Mouse (Mus musculus): ENCODE data around the gene Abcd4.
A peak's percentile ranks its signal among the peaks of the same experiment; 100 is the strongest.

The Abcd4 gene

GRCm38 (mm10) chr12:84616977-84617630 is at the start of gene Abcd4:
Abcd4 (minus strand) TSS chr12:84617413.
- peak; percentile 97 for DNase-seq

- peak; percentile 7 for DNase-seq
Observed at GRCm38 (mm10) chr12:84653912-84654311, 36.7 kb upstream of the Abcd4 start.

GRCm38 (mm10) chr12:84650234-84650633 is 33.0 kb upstream of the Abcd4 start:
- no peak for DNase-seq

GRCm38 (mm10) chr12:84640654-84641053 is 23.4 kb upstream of the Abcd4 start, which contains the start of gene Vrtn:
Vrtn (plus strand) TSS chr12:84641019.
- DNase-seq, result no peak

- no peak for DNase-seq
Observed at GRCm38 (mm10) chr12:84640253-84640652, 23.0 kb upstream of the Abcd4 start.

DNA sequence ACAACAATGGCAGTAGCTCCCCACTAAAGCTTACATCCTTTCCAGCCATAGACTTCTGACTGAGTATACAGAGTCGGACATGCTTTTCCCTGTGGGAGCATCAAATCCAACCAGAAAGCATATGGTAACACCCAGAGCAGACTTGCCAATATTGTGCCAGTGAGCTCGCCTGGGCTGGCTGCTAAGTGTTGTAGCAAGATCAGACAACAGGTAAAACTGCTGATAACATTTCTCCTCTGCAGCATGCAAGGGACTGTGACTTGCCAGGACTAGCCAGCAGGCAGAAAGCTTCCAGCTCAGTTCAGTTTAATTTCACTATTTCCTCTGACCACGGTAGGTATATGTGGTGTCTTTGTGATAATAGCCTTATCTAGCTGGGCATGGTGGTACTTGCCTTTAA is 14.7 kb upstream of the Abcd4 start:
- no peak for DNase-seq

- no peak for DNase-seq
Observed at GRCm38 (mm10) chr12:84625116-84625515, 7.9 kb upstream of the Abcd4 start.

DNA sequence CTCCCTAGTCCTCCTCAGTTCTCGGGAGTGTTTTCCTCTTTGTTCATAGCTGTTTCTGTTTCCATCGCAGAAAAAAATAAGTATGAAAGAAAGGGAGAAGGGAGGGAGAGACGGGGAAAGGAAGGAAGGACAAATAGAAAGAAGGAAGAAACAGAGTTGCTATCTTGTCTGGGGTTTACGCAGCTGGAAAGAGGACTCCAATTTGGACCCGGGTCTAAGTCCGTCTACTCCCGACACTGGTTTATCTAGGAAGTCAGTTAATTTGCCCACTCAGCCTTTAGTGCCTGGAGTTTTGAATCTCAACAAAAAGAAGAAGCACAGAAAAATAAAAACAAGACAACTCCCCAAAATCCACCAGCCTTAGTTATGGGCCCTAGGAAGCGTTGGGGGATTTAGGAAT is 7.4 kb upstream of the Abcd4 start:
- no peak for DNase-seq

GRCm38 (mm10) chr12:84620975-84621374 is 3.8 kb upstream of the Abcd4 start:
- DNase-seq, result no peak

DNA sequence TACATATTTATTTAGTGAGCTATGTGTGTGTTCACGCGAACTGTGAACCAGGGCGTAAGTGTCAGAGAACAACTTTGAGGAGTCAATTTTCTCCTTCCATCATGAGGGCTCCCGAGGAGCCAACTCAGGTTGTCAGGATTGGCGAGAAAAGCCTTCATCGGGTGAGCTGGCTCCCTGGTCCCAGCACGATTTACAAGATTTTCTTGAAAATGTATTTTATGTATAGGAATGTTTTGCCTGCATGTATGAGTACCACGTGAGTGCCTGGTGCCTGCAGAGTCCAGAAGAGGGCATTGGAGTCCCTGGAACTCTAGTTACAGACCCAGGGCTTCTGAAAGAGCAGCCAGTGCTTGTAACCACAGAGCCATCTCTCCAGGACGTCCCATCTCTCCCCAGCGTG is 450 bp upstream of the Abcd4 start:
- DNase-seq, result peak; percentile 32

GRCm38 (mm10) chr12:84614524-84614923 is 2.7 kb downstream of the Abcd4 start:
- no peak for DNase-seq

DNA sequence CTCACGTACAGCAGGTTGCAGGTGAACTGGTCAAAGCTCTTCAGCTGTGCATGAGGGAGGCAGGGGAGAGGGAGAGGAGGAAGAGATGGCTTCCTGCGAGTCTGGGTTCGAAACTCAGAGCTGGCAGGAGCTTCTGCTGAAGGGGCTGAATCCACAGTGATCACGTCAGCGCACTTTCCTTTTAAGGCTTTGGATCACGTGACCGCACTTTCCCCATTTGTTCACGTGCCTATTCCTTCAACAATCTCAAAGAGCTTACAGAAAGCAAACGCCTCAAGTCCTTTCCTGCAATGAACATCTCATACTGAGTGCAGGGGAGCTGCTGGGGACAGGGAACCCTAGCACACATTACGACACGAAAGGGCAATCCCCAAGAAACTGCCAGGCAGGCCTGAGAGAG is 3.2 kb downstream of the Abcd4 start:
- no peak for DNase-seq

- DNase-seq, result peak; percentile 78
Observed at GRCm38 (mm10) chr12:84612518-84612917, 4.7 kb downstream of the Abcd4 start.

DNA sequence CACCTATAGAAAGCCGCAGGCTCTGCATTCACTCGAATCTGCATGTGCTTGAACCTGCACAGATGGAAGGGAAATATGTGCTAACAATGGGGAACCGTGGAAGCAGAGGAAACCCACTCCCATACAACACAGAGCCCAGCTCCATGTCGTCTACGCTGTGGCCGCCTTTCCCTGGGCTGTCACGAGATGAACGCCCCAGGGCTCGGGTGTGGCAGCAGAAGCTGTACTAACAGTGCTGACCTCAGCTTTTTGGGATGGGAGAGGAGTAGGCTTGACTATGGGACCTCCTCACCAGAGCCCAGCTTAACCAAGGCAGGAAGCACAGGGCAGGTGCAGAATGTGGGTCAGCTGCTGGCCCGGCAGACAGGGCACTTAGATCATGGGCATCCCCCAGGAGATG is 5.5 kb downstream of the Abcd4 start:
- DNase-seq, result no peak

GRCm38 (mm10) chr12:84605860-84606259 is 11.4 kb downstream of the Abcd4 start:
- DNase-seq, result no peak

- DNase-seq, result no peak
Observed at GRCm38 (mm10) chr12:84604001-84604400, 13.2 kb downstream of the Abcd4 start.

DNA sequence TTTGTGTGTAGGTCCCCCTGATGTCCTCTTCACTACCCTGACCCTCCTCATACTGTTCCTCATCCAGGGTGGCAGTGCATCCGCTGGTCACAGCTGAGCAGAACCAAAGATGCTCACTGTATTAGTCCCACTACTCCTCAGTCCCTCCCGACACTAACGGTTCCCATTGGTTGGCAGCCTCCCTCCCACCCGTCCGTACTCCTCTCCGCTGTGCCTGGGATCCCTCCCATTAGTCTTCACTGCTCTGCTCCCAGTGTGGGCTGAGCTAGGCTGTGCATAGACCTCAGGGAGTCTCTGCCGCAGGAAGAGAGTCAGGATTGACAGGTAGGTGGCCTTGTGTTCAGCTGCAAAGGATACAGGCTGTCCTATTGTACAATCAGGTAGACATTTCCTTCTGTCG is 18.9 kb downstream of the Abcd4 start:
- DNase-seq, result no peak

GRCm38 (mm10) chr12:84589825-84590761 is 27.1 kb downstream of the Abcd4 start:
- peak; percentile 81 for DNase-seq

DNA sequence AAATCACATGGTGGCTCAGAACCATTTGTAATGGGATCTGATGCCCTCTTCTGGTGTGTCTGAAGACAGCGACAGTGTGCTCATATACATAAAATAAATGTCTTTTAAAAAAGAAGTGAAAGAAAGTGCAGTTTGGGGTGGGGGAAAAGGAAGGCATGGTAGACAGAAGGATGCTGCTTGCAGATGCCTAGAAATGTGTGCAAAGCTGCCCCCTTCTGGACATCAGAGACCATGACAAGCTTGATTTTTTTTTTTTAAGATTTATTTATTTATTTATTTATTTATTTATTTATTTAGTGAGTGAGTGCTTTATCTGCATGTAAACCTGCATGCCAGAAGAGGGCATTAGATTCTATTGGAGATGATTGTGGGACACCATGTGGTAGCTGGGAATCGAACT is 35.9 kb downstream of the Abcd4 start:
- DNase-seq, result no peak

DNA sequence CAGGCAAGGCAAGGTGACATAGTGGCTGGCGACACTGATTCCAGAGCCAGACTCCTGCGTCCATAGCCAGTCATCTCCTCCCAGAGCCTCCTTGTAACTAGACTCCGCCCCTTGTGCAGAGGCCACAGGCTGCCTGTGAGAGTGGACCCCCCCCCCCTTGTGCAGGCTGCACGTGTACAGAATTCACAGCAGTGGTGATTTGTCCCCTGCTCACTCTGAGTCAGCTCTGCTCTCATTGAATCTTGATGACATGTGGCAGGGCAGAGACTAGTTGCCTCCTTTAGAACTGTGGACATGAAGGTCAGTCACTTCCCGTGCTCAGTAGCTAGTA is 38.8 kb downstream of the Abcd4 start:
- no peak for DNase-seq

GRCm38 (mm10) chr12:84577768-84578439 is 39.3 kb downstream of the Abcd4 start:
- DNase-seq, result no peak

DNA sequence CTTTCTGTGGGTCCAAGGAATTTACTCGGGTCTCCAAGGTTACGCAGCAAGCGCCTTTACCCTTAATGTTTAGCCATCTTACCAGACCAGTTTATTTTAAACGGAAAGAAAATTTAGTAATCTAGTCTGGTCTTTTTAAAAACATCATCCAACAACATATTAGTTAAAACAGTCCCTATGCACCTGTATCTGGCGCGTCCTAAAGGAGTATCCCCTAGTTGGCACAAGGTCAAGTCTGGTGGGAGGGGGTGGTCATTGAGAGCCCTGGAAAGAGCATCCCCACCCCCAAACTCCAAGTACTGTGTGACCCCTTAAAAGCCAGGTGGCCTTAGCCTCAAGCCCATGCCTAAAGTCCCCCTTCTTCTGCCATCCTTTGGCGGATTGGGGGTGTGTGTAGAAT is 44.1 kb downstream of the Abcd4 start:
- DNase-seq, result no peak

DNA sequence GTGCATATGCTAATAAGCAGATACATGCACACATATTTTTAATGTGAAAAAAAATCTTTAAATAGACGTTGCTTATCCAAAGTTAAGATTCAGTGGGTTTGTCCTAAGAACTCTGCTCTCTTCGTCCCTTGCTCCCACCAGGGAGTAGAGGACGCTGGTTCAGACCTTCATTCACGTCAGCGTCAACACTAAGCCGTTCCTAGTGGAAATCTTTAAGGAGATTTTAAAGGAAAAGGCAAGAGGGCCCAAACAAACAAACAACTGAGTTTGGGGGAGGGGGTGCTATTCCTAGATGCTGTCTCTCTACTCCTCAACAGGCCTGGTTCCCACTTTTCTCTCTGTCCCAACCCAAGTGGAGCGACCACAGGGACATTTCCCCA is 44.9 kb downstream of the Abcd4 start:
- DNase-seq, result no peak

All from kidney, adult 11 months (tissue).